Mouse (Mus musculus) lung, postnatal 25 days (tissue): ENCODE results near the gene Tenm3.

Experiments used
- DNase-seq: peaks from one replicate; pipeline ENCODE4 v3.0.0; 2022; ENCODE audit warnings: low spot score

Gene Tenm3

DNA sequence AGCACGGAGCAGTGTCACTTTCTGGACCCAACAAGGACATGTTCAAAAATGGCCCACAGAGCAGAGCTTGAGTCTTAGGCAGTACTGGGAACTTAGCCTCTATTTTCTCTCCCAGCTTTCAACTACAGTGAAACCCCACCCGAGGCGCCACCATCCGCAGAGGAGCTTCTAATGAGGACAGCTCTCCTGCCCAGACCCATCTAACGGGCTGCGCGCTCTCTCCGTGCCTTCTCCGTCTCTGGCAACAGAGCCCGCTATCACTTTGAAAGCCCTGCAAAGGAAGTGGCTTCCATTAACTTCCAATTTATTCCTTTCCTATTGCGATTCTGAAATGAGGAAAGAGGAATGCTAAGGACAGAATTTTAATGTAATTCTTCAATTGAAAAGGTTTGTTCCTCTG lies 569.2 kb downstream of the Tenm3 start:
- DNase-seq = no peak

DNA sequence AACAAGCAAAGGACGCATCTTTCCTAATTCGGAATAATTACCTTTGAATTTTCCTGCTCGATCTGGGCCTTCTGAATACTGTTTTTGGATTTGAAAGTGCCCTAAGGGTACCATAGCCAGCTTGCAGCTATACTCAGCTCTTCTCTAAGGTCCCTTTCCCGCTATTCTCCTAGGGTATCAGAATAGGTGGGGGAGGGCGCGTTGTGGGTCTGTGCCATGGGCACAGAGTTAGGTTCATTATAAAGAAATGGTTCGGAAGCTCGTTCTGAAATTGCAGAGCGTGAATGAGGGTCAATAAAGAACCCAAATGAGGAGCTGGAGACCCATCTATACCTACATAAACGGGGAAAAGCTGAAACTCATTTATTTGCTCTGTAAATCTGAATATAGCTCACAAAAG lies 575.1 kb downstream of the Tenm3 start:
- no peak for DNase-seq

DNA sequence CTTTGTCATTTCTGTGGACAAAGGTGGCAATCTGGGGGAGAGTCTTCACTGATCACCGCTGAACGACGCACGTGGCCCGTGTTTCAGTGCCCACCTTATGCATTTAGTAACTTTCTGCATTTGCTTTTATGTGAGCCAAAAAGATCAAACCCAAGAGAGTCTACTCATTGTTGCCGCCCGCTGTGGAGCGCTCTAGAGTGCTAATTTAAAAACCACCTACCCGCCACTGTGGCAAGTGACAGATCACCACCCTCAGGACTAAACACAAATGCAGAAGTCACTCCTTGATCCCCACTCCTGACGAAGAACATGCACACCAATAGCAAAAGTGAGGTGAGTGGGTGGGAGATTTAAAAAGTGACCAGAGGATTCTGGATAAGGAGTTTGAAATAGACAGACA lies 583.5 kb downstream of the Tenm3 start:
- no peak for DNase-seq

DNA sequence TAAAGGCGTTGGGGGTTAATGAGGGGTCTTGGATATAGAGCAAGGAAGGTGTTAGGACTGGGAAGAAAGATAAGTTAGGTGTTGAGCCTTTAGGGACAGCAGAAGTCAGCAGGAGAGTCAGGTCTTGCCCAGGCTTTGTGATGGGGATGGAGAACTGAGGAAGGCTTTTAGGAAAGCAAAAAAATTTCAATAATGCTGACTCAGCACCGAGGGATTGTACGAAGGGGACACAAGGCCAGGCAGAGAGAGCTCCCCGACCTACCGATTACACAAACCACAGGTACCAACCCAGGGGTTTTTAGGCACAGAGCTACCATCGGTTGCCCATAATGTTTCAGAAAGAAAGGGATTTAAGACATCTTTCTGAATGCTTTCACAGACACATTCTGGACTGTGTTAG lies 583.9 kb downstream of the Tenm3 start:
- DNase-seq = no peak

DNA sequence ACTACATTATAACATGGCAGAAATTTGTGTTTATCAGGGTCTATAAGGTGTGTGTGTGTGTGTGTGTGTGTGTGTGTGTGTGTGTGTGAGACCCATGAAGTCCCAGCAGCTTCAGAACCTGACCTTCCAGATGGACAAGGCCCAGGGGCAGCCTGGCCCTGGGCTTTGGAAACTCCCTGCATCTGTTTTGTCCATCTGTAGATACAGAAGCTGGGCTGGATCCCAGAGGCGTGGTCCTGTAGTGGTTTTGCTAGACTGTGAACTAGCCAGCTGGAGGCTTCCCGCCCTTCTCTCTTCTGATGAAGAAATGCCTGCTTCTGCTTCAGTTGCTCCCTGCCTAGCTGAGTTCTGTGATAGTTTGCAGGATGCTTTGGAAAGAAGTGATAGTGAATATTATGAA lies 599.9 kb downstream of the Tenm3 start:
- no peak for DNase-seq

DNA sequence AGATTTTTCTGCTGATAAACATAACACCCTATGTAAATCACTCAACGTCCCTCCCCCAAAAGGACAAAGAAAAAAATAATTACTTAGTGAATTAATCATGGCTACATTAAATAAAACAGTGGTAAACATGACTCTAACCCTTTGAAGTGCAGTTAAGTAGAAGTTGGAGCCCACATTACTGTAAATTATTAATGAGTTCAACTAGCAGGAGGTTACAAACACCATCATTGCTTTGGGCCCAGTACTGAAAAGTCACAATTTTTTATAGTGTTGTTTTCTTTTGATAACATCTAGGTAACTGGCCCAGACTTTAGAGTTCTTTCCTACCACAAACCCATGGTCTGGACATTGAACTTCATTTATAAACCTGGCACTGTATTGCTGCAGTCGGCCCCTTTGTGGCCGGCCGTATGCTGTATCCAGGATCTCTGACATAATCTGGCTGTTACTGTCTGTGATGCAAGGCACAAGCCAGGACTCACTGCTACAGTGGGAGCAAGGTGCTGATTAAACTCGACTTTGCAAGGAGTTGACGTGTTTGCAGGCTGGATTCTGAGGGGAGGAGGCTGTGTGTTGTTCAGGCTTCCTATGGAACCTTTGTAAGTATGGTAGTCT lies 602.7 kb downstream of the Tenm3 start:
- no peak for DNase-seq

DNA sequence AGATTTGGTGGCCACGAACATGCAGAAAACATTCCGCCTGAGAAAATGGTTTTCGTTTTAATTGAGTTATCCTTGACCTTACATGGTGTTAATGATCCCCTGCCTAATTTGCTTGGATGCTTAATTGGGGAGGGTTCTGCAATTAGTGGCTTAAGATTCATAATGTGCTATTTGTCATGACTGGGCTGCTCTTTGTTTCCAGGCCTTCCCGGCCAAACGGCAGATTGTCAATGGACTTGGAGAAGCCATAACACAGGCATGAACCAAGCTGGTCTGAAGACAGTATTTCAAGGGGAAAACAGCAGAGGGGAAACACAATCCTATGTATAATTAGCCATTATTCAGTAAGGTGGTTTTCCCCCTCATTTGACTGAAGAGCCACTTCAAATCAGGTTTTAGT lies 606.8 kb downstream of the Tenm3 start:
- no peak for DNase-seq

DNA sequence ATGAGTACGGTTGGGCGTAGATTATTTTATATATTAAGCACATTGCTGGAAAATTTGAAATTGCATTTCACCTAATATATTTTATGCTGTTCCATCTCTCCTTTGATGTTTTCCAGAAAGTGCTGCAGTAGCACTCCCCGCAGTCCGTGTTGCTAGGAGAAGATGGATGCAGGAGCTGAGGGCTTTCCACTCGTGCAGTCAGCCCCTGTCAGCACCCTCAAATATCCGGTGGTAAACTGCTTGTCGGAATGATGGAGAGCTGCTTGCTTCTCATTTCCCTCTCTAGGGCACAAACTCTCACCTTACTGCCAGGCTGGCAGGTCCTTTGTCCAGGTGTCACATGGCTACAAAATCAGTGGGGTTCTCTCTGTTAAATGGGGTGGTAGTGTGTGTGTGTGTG lies 610.8 kb downstream of the Tenm3 start:
- DNase-seq = no peak

DNA sequence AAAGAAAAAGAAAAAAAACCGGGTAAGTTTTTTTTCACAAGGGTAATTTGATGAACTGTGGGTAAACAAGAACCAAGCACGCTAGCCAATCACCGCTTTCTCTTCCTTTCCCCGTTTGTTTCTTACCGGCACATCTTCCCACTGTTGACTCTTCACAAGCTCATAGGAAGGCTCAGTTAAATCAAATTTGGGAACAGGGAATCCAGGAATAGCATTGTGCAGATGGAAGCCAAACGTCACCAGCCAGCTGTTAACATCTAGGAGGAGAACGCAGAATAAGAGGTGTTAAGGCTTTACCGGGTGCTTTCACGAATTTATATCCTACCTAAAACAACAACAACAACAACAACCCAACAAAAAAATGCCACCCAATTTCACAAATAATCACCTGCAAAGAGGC lies 611.9 kb downstream of the Tenm3 start:
- no peak for DNase-seq

DNA sequence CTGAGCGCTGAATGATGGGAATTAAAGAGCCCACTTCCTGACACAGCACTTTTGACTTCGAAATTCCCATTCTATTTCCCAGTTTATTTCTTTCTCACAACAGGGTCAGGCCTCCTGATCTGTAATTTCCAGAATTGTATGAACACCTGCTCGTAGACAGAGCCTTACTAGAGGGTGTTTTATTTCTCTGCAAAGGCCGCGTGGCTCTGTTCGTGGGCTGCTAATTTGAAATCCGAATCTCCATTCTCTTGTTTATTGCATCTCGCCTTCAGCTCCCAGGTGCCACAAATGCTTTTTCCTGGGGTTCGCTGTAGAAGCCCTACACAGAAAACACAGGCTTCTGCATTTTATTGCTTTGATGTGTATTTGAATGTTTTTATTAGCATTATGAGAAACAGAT lies 612.4 kb downstream of the Tenm3 start:
- DNase-seq = no peak

DNA sequence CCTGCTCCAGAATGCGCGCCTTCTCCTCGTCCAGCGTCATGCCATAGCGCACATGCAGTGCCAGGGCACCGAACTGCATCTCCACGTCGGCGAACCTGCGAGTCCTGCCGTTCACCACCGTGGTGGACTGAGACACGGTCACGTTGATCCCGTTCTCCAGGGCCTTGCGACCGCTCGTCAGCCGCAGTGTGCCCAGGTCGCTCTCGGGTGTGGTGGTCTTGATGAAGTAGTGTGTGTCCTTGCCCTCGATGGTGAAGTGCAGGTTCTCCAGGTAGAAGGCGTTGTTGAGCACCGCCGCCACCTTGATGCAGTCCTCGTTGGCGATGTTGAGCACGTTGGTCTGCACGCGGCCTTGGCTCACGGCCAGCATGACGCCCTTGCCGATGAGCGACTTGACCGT lies 615.1 kb downstream of the Tenm3 start:
- DNase-seq = no peak

DNA sequence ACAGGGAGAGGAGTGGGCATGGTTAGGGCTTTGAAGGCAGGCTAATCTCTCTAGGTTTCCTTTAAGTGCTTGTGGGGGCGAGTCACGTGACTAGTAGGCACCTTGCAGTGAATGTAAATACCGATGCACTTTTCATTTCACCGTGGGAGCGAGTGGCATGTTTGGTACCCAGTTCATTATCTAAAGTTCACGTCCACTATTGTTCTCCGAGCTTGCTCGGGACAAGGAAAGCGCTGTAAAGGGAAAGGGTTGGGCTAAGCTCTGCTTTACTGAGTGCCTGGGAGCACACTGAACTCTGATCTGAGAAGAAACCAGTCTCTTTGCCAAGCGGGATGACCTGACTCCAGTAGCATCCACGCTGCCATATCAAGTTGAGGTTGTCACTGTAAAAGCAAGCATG lies 619.0 kb downstream of the Tenm3 start:
- no peak for DNase-seq

DNA sequence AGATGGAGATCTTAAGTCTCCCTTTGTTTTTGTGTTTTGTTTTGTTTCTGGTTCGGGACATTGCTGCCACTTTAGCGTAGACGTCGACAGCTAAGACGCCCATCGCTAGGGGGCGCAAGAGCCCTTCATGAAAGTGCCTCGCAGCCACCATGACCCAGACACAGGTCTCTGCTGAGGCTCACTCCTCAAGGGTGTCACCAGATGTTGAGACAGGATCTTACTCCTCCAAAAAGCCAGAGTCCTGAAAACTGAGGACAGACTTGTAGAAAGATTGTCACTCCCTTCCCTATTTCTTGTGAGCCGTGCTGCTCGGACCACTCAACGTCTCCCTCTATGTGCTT lies 621.4 kb downstream of the Tenm3 start:
- peak; percentile 51 for DNase-seq

DNA sequence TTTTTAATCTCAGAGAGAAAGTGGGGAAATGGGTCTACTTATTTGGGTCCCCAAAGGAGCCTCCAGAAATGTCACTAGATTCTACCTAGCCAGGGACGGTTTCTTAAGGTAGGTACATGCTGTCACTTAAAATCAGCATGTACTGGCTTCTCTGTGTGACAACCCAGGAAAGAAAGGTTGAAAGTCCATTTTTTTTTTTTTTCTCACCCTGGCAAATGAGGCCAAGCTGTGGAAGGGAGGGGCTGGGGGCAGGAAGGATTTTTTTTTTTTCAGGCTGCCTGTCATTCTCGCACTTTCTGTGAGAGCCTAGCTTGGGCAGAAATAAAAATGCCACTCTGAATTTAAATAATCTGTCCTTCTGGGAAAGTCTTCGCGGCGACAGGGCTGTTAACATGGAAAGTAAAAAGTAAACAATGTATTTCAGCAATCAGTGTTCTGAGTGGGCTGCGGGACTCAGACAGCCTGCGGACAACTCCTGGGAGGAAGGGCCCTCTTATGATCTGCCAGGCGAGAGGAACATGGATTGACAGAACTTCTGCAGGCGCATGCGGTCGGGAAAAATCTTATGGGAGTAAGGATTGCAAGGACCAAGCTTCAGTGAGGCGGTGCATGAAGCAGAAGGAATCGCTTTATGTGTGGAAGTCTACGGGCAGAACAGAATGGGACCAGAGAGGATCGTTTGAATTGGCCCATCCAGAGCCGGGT lies 621.9 kb downstream of the Tenm3 start:
- no peak for DNase-seq

DNA sequence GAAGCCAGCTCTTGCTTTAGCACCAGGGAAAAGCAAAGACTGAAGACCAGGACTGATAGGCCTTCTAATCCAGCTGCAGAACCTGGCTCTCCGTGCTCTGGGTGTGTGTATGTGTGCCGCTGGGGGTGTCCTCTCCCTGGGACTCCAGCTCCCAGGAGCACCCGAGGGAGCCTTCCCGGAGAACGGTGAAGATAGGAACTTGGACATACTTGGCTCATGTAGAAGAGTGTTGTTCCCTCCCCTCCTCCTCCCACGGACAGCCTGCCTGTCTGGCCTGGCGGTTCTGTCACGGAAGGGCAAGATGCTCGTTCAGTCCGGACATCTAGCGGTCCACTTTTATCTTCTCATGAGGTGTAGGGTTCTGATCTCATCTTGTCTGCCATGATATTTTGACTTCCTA lies 622.4 kb downstream of the Tenm3 start:
- no peak for DNase-seq

DNA sequence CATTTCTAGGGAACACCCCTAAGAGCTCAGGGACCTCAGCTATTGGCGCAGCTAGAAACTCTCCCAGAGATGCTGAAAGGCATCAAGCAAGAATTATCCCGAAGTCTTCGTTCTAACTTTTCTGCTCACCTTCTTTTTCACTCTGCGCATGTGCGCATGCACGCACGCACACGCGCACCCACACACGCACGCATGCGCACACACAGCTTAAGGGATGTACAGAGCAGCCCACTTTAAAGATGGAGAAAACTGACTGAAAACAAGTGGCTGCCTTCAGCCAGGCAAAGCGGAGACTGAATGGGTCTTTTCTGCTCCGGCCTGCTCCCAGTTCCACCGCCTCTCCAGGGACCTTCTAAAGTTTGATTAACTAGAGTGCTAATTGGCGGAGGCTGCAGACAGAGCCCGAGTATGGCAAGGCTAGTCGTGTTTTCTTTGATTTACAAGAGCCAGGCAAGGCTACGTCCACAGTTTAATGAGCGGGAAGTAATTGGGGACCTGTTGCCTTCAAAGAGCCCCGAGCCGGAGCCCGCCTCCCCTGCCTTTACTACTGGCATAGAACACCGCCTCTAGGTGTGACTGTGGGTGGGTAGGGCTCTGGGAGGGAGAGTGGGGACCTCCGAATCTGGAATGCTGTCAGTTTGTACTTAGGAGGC lies 623.1 kb downstream of the Tenm3 start:
- DNase-seq = no peak

DNA sequence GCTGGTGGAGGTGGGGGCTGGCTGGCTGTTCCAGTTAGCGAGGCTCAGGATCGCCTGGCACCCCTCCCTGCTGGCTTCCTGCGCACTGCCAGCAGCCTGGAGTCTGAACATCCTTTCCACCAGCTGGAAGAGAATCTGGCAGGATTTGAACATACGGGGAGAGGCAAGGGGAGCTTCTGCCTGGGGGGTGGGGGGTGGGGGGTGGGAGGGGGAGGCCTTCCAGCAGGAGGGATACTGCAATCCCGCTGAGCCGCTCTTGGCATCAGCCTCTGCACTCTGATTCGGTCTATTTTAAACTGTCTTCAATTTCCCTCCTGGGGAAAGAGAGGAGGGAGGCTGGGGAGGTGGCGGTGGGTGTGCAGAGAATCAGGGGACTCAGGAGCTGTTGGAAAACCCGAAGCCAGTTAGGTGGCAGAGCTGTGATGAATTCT lies 628.7 kb downstream of the Tenm3 start:
- no peak for DNase-seq

DNA sequence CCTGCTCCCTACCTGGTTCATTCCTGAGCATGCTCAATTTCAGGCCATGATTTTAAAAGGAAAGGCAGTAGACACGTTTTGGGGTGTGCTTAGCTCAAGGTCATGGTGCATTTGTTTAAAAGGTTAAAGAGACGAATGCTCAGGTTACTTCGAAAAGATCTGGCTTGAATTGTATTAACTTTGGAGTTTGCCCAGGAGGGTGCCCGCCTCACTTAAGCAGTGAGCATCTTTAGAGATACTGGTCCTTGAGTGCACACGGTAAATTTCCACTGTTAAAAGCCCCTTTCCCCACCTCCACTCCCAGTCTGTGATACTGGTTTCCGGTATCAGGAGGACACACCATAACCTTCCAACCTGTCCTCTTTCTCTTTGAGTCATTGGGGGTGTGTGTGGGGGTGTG lies 629.4 kb downstream of the Tenm3 start:
- no peak for DNase-seq

DNA sequence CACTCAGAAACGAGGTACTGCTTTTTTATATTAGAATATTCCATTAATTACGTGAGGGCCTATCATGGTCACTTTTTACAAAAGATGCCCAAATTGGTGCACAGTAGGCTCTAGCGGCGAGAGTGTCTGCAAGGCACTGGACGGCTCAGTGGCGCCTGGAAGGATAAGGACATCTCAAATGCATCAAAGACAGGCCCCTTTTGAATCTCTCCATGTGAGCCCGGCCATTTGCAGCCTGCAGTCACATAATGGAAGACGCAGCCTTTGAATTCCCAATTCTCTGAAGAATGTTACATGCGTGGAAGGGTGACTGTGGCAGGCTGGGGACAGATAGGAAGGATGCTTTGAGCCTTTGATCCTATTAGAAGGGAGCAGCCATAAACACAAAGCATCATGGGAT lies 631.8 kb downstream of the Tenm3 start:
- DNase-seq = no peak

DNA sequence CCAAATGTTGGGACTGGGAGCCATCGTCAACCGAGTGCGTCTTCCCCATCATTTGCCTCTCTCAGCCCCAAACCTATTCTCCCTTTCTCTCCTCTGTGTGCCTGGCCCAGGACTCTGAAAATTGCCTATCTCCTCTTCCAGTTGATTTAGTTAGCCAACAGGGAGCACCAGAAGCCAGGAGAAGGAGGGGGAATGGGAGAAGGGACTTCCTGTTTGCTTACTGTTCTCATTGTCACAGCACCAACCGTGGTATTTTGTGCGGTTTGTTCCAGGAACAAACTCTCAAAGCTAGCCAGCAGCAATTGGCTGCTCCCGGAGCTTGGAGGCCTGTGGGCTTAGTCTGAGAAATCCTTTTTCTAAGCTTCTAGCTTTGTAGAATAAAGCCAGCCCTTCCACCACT lies 636.2 kb downstream of the Tenm3 start:
- DNase-seq = no peak

DNA sequence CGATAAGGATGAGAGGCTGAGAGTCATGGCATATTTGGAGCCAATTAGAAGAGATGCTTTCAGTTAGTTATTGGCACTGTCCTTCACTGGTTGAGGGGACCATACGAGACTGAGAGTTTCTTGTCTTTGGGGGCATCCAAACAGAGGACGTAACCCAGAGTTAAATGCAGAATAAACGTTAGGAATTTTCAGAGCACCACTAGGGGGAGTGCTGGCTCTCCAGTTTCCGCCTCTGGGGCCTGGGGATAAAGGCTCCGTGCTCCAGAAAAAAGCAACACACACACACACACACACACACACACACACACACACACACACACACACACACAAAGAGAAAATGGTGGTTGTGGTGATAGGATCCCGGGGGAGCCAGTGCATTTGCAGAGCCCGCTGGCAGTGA lies 636.8 kb downstream of the Tenm3 start:
- no peak for DNase-seq

DNA sequence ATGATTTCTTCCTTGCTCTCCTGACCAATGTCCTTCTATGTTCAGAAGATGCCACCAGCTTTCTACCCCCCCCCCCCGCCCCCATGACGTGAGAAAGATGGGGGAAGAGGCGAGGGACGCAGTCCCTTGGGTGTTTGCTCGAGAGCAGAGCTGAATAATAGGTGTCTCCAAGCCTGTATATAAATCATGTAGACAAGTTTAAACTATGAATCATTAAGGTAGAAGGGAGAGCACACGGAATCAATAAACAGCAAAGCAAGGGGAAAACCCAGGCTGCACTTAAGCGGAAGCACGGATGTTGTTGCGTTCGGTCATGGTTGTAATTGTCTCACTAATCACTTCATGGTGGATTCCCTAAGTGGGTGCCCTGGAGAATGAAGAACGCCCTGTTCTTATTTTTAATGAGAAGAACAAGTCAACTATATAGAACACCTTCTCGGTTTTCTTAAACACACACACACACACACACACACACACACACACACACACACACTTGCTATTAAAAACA lies 638.9 kb downstream of the Tenm3 start:
- no peak for DNase-seq

DNA sequence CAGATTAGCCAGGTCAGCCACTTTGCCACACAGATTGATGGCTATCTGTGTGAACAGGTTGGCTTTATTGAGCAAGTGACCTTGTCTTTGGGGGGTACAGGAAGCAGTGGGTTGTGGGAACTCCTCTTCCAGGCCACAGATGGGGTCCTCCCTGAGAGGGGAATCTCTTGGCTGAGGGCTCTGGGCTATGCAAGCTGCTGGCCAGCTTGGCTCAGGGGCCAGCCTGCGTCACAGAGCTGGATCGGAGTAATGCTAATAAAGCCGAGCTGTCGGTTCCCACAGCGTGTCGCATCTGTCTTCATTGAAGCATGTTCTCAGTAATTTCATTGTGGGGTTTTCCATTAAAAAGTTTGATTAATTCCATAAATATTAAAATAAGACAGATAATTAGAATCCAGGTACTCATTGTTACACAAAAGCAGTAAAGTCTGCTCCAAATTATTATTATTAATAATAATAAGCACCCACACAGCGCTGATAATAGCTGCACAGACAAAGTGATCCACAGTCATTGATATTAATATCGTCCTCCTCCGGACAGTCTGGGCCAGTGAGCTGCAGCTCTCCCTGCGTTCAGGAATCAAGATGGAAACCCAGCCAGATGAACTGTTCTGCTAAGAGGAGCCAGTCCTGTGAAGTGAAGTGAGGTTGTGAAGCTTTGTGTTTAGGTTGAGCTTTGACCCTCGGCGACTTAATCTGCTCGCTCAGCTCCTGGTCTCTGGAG lies 639.5 kb downstream of the Tenm3 start:
- no peak for DNase-seq
